Mouse (Mus musculus) erythroblast, adult 5-6 weeks (primary cell): ENCODE results near the gene Fam149a. TPM values are rescaled to one million over a fixed set of nuclear protein-coding genes. Genes with fewer than 3 reads are reported as not detected.

Source experiments
- total RNA-seq, 2 experiments: library from RNA; stranded (forward) in 1 of 2; stranded (reverse) in 1 of 2; fragments of 150-400 nt in 1 of 2; fragments of 200-764, 138-1000 nt in 1 of 2; gene quantifications; 2 replicates each; pipeline versions ENCODE4 v1.2.3 to v1.2.4; 2015 to 2017; ENCODE audit warnings: low replicate concordance in 2 of 2

The Fam149a gene
- total RNA-seq, 2 experiments from 2014 or later: 0.34 TPM; not detected in 1

Other genes with a start within 250 kb of the Fam149a start
- not detected in 2 replicates for gene F11, start 120.3 kb downstream of the Fam149a start, total RNA-seq (2015; ENCODE audit: low replicate concordance)
- gene F11, start 120.3 kb downstream of the Fam149a start, total RNA-seq (2017; ENCODE audit: low replicate concordance): not detected in 2 replicates
- not detected in 2 replicates for gene Klkb1, start 87.4 kb downstream of the Fam149a start, total RNA-seq (2015; ENCODE audit: low replicate concordance)
- gene Klkb1, start 87.4 kb downstream of the Fam149a start, total RNA-seq (2017; ENCODE audit: low replicate concordance): not detected in 2 replicates
- not detected in 2 replicates for gene Gm45753, start 73.8 kb downstream of the Fam149a start, total RNA-seq (2015; ENCODE audit: low replicate concordance)
- gene Gm45753, start 73.8 kb downstream of the Fam149a start, total RNA-seq (2017; ENCODE audit: low replicate concordance): not detected in 2 replicates
- 2.3 and 3.3 TPM in 2 replicates for gene Cyp4v3, start 49.1 kb downstream of the Fam149a start, total RNA-seq (2015; ENCODE audit: low replicate concordance)
- 2.0 TPM in 2 replicates for gene Cyp4v3, start 49.1 kb downstream of the Fam149a start, total RNA-seq (2017; ENCODE audit: low replicate concordance)
- gene Tlr3, start 28.8 kb upstream of the Fam149a start, total RNA-seq (2015; ENCODE audit: low replicate concordance): not detected in 2 replicates
- gene Tlr3, start 28.8 kb upstream of the Fam149a start, total RNA-seq (2017; ENCODE audit: low replicate concordance): 0.09 and 0.28 TPM in 2 replicates
- gene Sorbs2, start 125.5 kb upstream of the Fam149a start, total RNA-seq (2015; ENCODE audit: low replicate concordance): 0.42 TPM in 1 of 2 replicates, not detected in the other
- 0.09 TPM in 1 of 2 replicates, not detected in the other for gene Sorbs2, start 125.5 kb upstream of the Fam149a start, total RNA-seq (2017; ENCODE audit: low replicate concordance)